Mouse (Mus musculus): ENCODE measurements around the gene Ccdc88a. TPM values are rescaled to one million over a fixed set of nuclear protein-coding genes. Genes with fewer than 3 reads are reported as not detected.

The Ccdc88a gene
- polyA plus RNA-seq, 1 experiment from 2014 or later = 9.1 TPM

GRCm38 (mm10) chr11:29509421-29509820 lies 136.0 kb downstream of the Ccdc88a start:
- Histone ChIP-seq H3K9ac (ENCODE audit: low read length) (no peak overlapping the region), H3K36me3 (ENCODE audit: control insufficient read depth, insufficient read depth, low read length) (no peaks in the 10 kb centered on the region; the same call in 1 of the 2 replicates), H3K27me3 (ENCODE audit: control insufficient read depth, insufficient read depth, low read length) (no peaks in the 10 kb centered on the region), H3K4me3 (ENCODE audit: low read depth, low read length) (no peak overlapping the region), H3K9me3 (ENCODE audit: control insufficient read depth, low read length) (no peaks in the 10 kb centered on the region), H3K4me1 (replicated peaks; ENCODE audit: control insufficient read depth, insufficient read depth) (no peaks in the 10 kb centered on the region), H3K27ac (replicated peaks) (no peak overlapping the region), H3K4me2 (replicated peaks; ENCODE audit: low read depth) (no peak overlapping the region)
- no peak for DNase-seq (ENCODE audit: low spot score)
- no peak for ATAC-seq (ENCODE audit: low FRiP score, low TSS enrichment)
- 100% methylated on average over 1 of the region's 1 CpGs for WGBS
- TF ChIP-seq EP300 (optimal IDR thresholded peaks at IDR 0.05) (no peak), CTCF (IDR thresholded peaks at IDR 0.05; ENCODE audit: low read depth) (no peak)

- H3K36me3 ChIP-seq (ENCODE audit: control insufficient read depth, insufficient read depth, low read length) = no peaks in the 10 kb centered on the region
- H3K27me3 ChIP-seq (ENCODE audit: control insufficient read depth, insufficient read depth, low read length) = no peaks in the 10 kb centered on the region
- H3K4me3 ChIP-seq (ENCODE audit: low read depth, low read length) = no peak overlapping the region
- no peaks in the 10 kb centered on the region for H3K4me1 ChIP-seq (replicated peaks; ENCODE audit: control insufficient read depth, insufficient read depth)
- H3K27ac ChIP-seq (replicated peaks) = no peak overlapping the region
- no peak overlapping the region for H3K9ac ChIP-seq (ENCODE audit: low read length)
- H3K9me3 ChIP-seq (ENCODE audit: control insufficient read depth, low read length) = no peaks in the 10 kb centered on the region
- no peak for ATAC-seq (ENCODE audit: low FRiP score, low TSS enrichment)
- TF ChIP-seq EP300 (optimal IDR thresholded peaks at IDR 0.05) (no peak), CTCF (IDR thresholded peaks at IDR 0.05; ENCODE audit: low read depth) (no peak)
- DNase-seq (ENCODE audit: low spot score) = no peak
- 92% methylated on average over 4 of the region's 4 CpGs for WGBS
- no peak overlapping the region for H3K4me2 ChIP-seq (replicated peaks; ENCODE audit: low read depth)
These were observed 139.5 kb downstream of the Ccdc88a start for GRCm38 (mm10) chr11:29512818-29513535.

- H3K4me3 ChIP-seq (ENCODE audit: low read depth, low read length) = peak overlapping the region; percentile 69
- peak overlapping the region; percentile 73 for H3K9ac ChIP-seq (ENCODE audit: low read length)
- H3K4me1 ChIP-seq (replicated peaks; ENCODE audit: control insufficient read depth, insufficient read depth) = no peaks in the 10 kb centered on the region
- no peaks in the 10 kb centered on the region for H3K27me3 ChIP-seq (ENCODE audit: control insufficient read depth, insufficient read depth, low read length)
- H3K9me3 ChIP-seq (ENCODE audit: control insufficient read depth, low read length) = no peaks in the 10 kb centered on the region
- no peaks in the 10 kb centered on the region for H3K36me3 ChIP-seq (ENCODE audit: control insufficient read depth, insufficient read depth, low read length)
- DNase-seq (ENCODE audit: low spot score) (no peak), ATAC-seq (ENCODE audit: low FRiP score, low TSS enrichment) (no peak)
- WGBS = 14% methylated on average over 10 of the region's 10 CpGs
- no peak for TF ChIP-seq CTCF (IDR thresholded peaks at IDR 0.05; ENCODE audit: low read depth)
- no peak for TF ChIP-seq EP300 (optimal IDR thresholded peaks at IDR 0.05)
- peak overlapping the region; percentile 68 for H3K4me2 ChIP-seq (replicated peaks; ENCODE audit: low read depth)
- H3K27ac ChIP-seq (replicated peaks) = peak overlapping the region; percentile 84
These were observed 140.8 kb downstream of the Ccdc88a start for GRCm38 (mm10) chr11:29514325-29514681.

GRCm38 (mm10) chr11:29514682-29515412 lies 141.4 kb downstream of the Ccdc88a start, which contains the start of gene Prorsd1:
TSS of gene Prorsd1 (minus strand) at chr11:29515033.
- Histone ChIP-seq H3K9me3 (ENCODE audit: control insufficient read depth, low read length) (no peaks in the 10 kb centered on the region), H3K27me3 (ENCODE audit: control insufficient read depth, insufficient read depth, low read length) (no peaks in the 10 kb centered on the region), H3K4me3 (ENCODE audit: low read depth, low read length) (peak within 1 kb of the TSS; percentile 69), H3K36me3 (ENCODE audit: control insufficient read depth, insufficient read depth, low read length) (no peaks in the 10 kb centered on the region), H3K4me2 (replicated peaks; ENCODE audit: low read depth) (peak within 1 kb of the TSS; percentile 68), H3K9ac (ENCODE audit: low read length) (peak within 1 kb of the TSS; percentile 73), H3K4me1 (replicated peaks; ENCODE audit: control insufficient read depth, insufficient read depth) (no peaks in the 10 kb centered on the region), H3K27ac (replicated peaks) (peak within 1 kb of the TSS; percentile 84)
- DNase-seq (ENCODE audit: low spot score) = peak; percentile 95
- peak; percentile 99 for ATAC-seq (ENCODE audit: low FRiP score, low TSS enrichment)
- WGBS = 2% methylated on average over 40 of the region's 40 CpGs
- TF ChIP-seq CTCF (IDR thresholded peaks at IDR 0.05; ENCODE audit: low read depth) = 0 out of 2 replicates have a peak, but pooled peaks have one; percentile 7
- TF ChIP-seq EP300 (optimal IDR thresholded peaks at IDR 0.05) = no peak

GRCm38 (mm10) chr11:29525988-29526794 lies 152.7 kb downstream of the Ccdc88a start, which contains the start of gene Mtif2:
TSS of gene Mtif2 (plus strand) at chr11:29526408.
- Histone ChIP-seq H3K9me3 (ENCODE audit: control insufficient read depth, low read length) (no peaks in the 10 kb centered on the region), H3K4me2 (replicated peaks; ENCODE audit: low read depth) (peak within 1 kb of the TSS; percentile 73), H3K4me1 (replicated peaks; ENCODE audit: control insufficient read depth, insufficient read depth) (no peaks in the 10 kb centered on the region; the same call in 1 of the 2 replicates), H3K4me3 (ENCODE audit: low read depth, low read length) (peak within 1 kb of the TSS; percentile 71), H3K27ac (replicated peaks) (peak within 1 kb of the TSS; percentile 89), H3K9ac (ENCODE audit: low read length) (peak within 1 kb of the TSS; percentile 80), H3K36me3 (ENCODE audit: control insufficient read depth, insufficient read depth, low read length) (no peaks in the 10 kb centered on the region), H3K27me3 (ENCODE audit: control insufficient read depth, insufficient read depth, low read length) (no peaks in the 10 kb centered on the region)
- peak; percentile 86 for DNase-seq (ENCODE audit: low spot score)
- WGBS = 3% methylated on average over 47 of the region's 47 CpGs
- ATAC-seq (ENCODE audit: low FRiP score, low TSS enrichment) = peak; percentile 99
- TF ChIP-seq EP300 (optimal IDR thresholded peaks at IDR 0.05) = peak; percentile 57
- peak; percentile 21; the same call in 1 of the 2 replicates for TF ChIP-seq CTCF (IDR thresholded peaks at IDR 0.05; ENCODE audit: low read depth)

All from stomach, postnatal 0 days (tissue).